Mouse (Mus musculus) CH12.LX (cell line): ENCODE measurements at regions not wholly inside any gene's neighbourhood (a gene's known extent, or its start where the extent isn't known, plus 50 kb on each side); places are given as distances from the start of the nearest gene placed in this dataset.

Experiments used
- DNase-seq: peaks from one replicate; pipeline ENCODE4 v3.0.0-alpha.2; 2013; ENCODE audit errors: extremely low read depth
- H3K27ac ChIP-seq: 2 replicates; pipeline ENCODE4 v1.5.1; 2012; ENCODE audit warnings: low read depth, mild to moderate bottlenecking, control low read depth, moderate library complexity; ENCODE audit not compliant: insufficient read depth
- H3K27me3 ChIP-seq: replicated peaks from 2 replicates; pipeline ENCODE3; 2012; ENCODE audit warnings: inconsistent platforms
- H3K36me3 ChIP-seq, 2 experiments: replicated peaks in 1 of 2; 2 replicates each; pipeline versions ENCODE3 to v1.6.1; 2012; ENCODE audit warnings: inconsistent platforms in 1 of 2, low read length in 1 of 2, mild to moderate bottlenecking in 1 of 2, mixed read lengths in 1 of 2, moderate library complexity in 1 of 2; ENCODE audit not compliant: control insufficient read depth in 1 of 2, insufficient read depth in 1 of 2
- H3K4me1 ChIP-seq, 2 experiments: 2 replicates each; pipeline ENCODE4 v1.6.1; 2012; ENCODE audit warnings: inconsistent platforms in 1 of 2, moderate library complexity in 1 of 2; ENCODE audit not compliant: insufficient read depth in 2 of 2, control insufficient read depth in 1 of 2
- H3K4me2 ChIP-seq: 2 replicates; pipeline ENCODE4 v1.6.1; 2012; ENCODE audit warnings: low read depth, mild to moderate bottlenecking, control low read depth; ENCODE audit not compliant: poor library complexity, insufficient read depth, severe bottlenecking
- H3K4me3 ChIP-seq, 3 experiments: fragments of 150-350 bp in 1 of 3; sonication (generic) in 1 of 3; replicated peaks in 1 of 3; 2 replicates each; pipeline versions ENCODE3 to v1.5.1; 2011 to 2012; ENCODE audit warnings: low read depth in 2 of 3, low read length in 2 of 3, mild to moderate bottlenecking in 2 of 3, moderate library complexity in 2 of 3, control low read depth in 1 of 3, improper control_type of control experiment in 1 of 3, inconsistent platforms in 1 of 3, mixed read lengths in 1 of 3; ENCODE audit not compliant: poor library complexity in 1 of 3
- H3K79me2 ChIP-seq: replicated peaks from 2 replicates; pipeline ENCODE4 v1.6.1; 2012; ENCODE audit warnings: mild to moderate bottlenecking, moderate library complexity; ENCODE audit not compliant: control insufficient read depth, poor library complexity, insufficient read depth, severe bottlenecking; ENCODE audit errors: extremely low read depth
- H3K9ac ChIP-seq: 2 replicates; pipeline ENCODE4 v1.6.1; 2012; ENCODE audit warnings: low read depth, mild to moderate bottlenecking, control low read depth, moderate library complexity; ENCODE audit not compliant: insufficient read depth
- H3K9me3 ChIP-seq: replicated peaks from 2 replicates; pipeline ENCODE3; 2012; ENCODE audit warnings: low read length, inconsistent platforms, mixed read lengths
- CHD2 ChIP-seq: IDR thresholded peaks from 2 replicates; pipeline ENCODE4 v1.6.1; 2011; ENCODE audit warnings: low read length, improper control_type of control experiment
- CTCF ChIP-seq, 2 experiments: IDR thresholded peaks in 1 of 2; conservative IDR thresholded peaks in 1 of 2; 2 replicates each; pipeline ENCODE4 v1.5.1; 2011 to 2012; ENCODE audit warnings: low read depth in 2 of 2, low read length in 2 of 2, improper control_type of control experiment in 1 of 2, inconsistent platforms in 1 of 2, mild to moderate bottlenecking in 1 of 2, moderate library complexity in 1 of 2
- EP300 ChIP-seq: IDR thresholded peaks from 2 replicates; pipeline ENCODE4 v1.6.1; 2011; ENCODE audit warnings: low read length, improper control_type of control experiment
- GABPA ChIP-seq: IDR thresholded peaks from 2 replicates; pipeline ENCODE4 v1.6.1; 2012; ENCODE audit warnings: low read depth, low read length, improper control_type of control experiment, inconsistent platforms; ENCODE audit not compliant: insufficient replicate concordance
- HCFC1 ChIP-seq: IDR thresholded peaks from 2 replicates; pipeline ENCODE4 v1.6.1; 2012; ENCODE audit warnings: low read depth, mild to moderate bottlenecking, inconsistent platforms, low read length, improper control_type of control experiment
- JUN ChIP-seq: IDR thresholded peaks from 2 replicates; pipeline ENCODE4 v1.6.1; 2011; ENCODE audit warnings: low read depth, mild to moderate bottlenecking, low read length, improper control_type of control experiment, moderate library complexity; ENCODE audit not compliant: insufficient read depth
- MAX ChIP-seq: IDR thresholded peaks from 2 replicates; pipeline ENCODE4 v1.6.1; 2011; ENCODE audit warnings: low read length, improper control_type of control experiment
- MAZ ChIP-seq: IDR thresholded peaks from 2 replicates; pipeline ENCODE4 v1.6.1; 2012; ENCODE audit warnings: low read depth, mild to moderate bottlenecking, inconsistent platforms, low read length, improper control_type of control experiment, moderate library complexity
- MEF2A ChIP-seq: IDR thresholded peaks from 2 replicates; pipeline ENCODE4 v1.6.1; 2014; ENCODE audit warnings: low read depth, mild to moderate bottlenecking, inconsistent platforms, low read length, improper control_type of control experiment, borderline replicate concordance
- MXI1 ChIP-seq: IDR thresholded peaks from 2 replicates; pipeline ENCODE4 v1.6.1; 2011; ENCODE audit warnings: mild to moderate bottlenecking, low read depth, low read length, improper control_type of control experiment
- MYC ChIP-seq: IDR thresholded peaks from 2 replicates; pipeline ENCODE4 v1.6.1; 2011; ENCODE audit warnings: low read depth, mild to moderate bottlenecking, improper control_type of control experiment, low read length
- RCOR1 ChIP-seq: conservative IDR thresholded peaks from 2 replicates; pipeline ENCODE4 v1.6.1; 2012; ENCODE audit warnings: low read depth, mild to moderate bottlenecking, inconsistent platforms, low read length, improper control_type of control experiment
- USF2 ChIP-seq: conservative IDR thresholded peaks from 2 replicates; pipeline ENCODE4 v1.6.1; 2011; ENCODE audit warnings: low read depth, low read length, improper control_type of control experiment
- ZC3H11A ChIP-seq: IDR thresholded peaks from 2 replicates; pipeline ENCODE4 v1.6.1; 2012; ENCODE audit warnings: low read depth, mild to moderate bottlenecking, inconsistent platforms, low read length, improper control_type of control experiment
- ZKSCAN1 ChIP-seq: IDR thresholded peaks from 2 replicates; pipeline ENCODE4 v1.6.1; 2012; ENCODE audit warnings: low read depth, inconsistent platforms, low read length, improper control_type of control experiment, borderline replicate concordance
- ZMIZ1 ChIP-seq: IDR thresholded peaks from 2 replicates; pipeline ENCODE4 v1.6.1; 2012; ENCODE audit warnings: low read depth, mild to moderate bottlenecking, inconsistent platforms, low read length, improper control_type of control experiment
- ZNF384 ChIP-seq: IDR thresholded peaks from 2 replicates; pipeline ENCODE4 v1.6.1; 2012; ENCODE audit warnings: low read depth, low read length, improper control_type of control experiment, inconsistent platforms
- dilution Hi-C: fragments of 300-500 bp; cut with MboI; formaldehyde crosslinking; loops from 2 replicates; pipeline ENCODE4 v1.14.3; 2020; ENCODE audit warnings: low sequenced_read_pairs; ENCODE audit not compliant: extremely low pct_unique_long_range_greater_than_20kb, extremely low pct_ligation_motif_present
- in situ Hi-C: fragments of 300-500 bp; cut with MboI; formaldehyde crosslinking; loops from 3 replicates; pipeline ENCODE4 v1.14.3; 2019; ENCODE audit warnings: low sequenced_read_pairs, low pct_ligation_motif_present, low pct_unique_long_range_greater_than_20kb, mixed read lengths

- Histone ChIP-seq H3K27ac (no peak overlapping the region), H3K4me2 (no peak overlapping the region), H3K36me3 (no peaks in the 10 kb centered on the region), H3K4me3 (no peak overlapping the region), H3K4me1 (no peaks in the 10 kb centered on the region)
- dilution Hi-C loops = no loop called here
- TF ChIP-seq EP300 (no peak), MAX (no peak), HCFC1 (no peak), CTCF (conservative IDR thresholded peaks at IDR 0.05 in 1 of 2, IDR thresholded peaks at IDR 0.05 in 1 of 2; ENCODE audit: low read depth in 2 of 2, low read length in 2 of 2) (no peak), RCOR1 (no peak), MYC (no peak), ZC3H11A (no peak), USF2 (no peak), ZMIZ1 (no peak), ZNF384 (no peak), MAZ (no peak), GABPA (no peak)
- TF ChIP-seq, all 38 proteins: peak for 0
- no peaks in the 10 kb centered on the region for H3K27me3 ChIP-seq
- no peaks in the 10 kb centered on the region for H3K9me3 ChIP-seq
- no peaks in the 10 kb centered on the region for H3K79me2 ChIP-seq
- DNase-seq = no peak
- in situ Hi-C loops = no loop called here
- H3K9ac ChIP-seq = no peak overlapping the region
Measured at GRCm38 (mm10) chr12:98050057-98050456, 209.2 kb downstream of the Galc start.

- dilution Hi-C loops = no loop called here
- DNase-seq = no peak
Measured at GRCm38 (mm10) chr12:98047765-98048164, 211.5 kb downstream of the Galc start.

More at GRCm38 (mm10) chr12:98047765-98048164, 211.5 kb downstream of the Galc start:
- no peaks in the 10 kb centered on the region for H3K9me3 ChIP-seq
- TF ChIP-seq JUN = no peak
- no peak for TF ChIP-seq ZKSCAN1
- no peak for TF ChIP-seq MAZ
- no peak for TF ChIP-seq MXI1
- no peak for TF ChIP-seq MAX
- TF ChIP-seq MYC = no peak
- no peak for TF ChIP-seq USF2
- no peak for TF ChIP-seq CHD2
- no peak for TF ChIP-seq ZNF384
- TF ChIP-seq MEF2A = no peak
- peaks cover 2% of the 10 kb centered on the region for H3K27me3 ChIP-seq
- no peak overlapping the region for H3K4me2 ChIP-seq
- no peak overlapping the region for H3K27ac ChIP-seq
- H3K4me1 ChIP-seq = no peaks in the 10 kb centered on the region
- H3K79me2 ChIP-seq = no peaks in the 10 kb centered on the region
- no peak overlapping the region for H3K9ac ChIP-seq
- in situ Hi-C loops = no loop called here
- no peaks in the 10 kb centered on the region for H3K36me3 ChIP-seq
- no peak overlapping the region for H3K4me3 ChIP-seq
